Mouse (Mus musculus) testis, postnatal 14 days (tissue): ENCODE data around the gene Eps8l1.

Experiments
- DNase-seq: peaks from one replicate; pipeline ENCODE4 v3.0.0; 2021; ENCODE audit warnings: low spot score

Eps8l1 gene

GRCm38 (mm10) chr7:4478021-4478795, 17.7 kb downstream of the Eps8l1 start:
- peak; percentile 85 for DNase-seq

GRCm38 (mm10) chr7:4478796-4479291, 18.4 kb downstream of the Eps8l1 start:
- DNase-seq, result no peak

- no peak for DNase-seq
These were observed 19.2 kb downstream of the Eps8l1 start for GRCm38 (mm10) chr7:4479674-4480073.

GRCm38 (mm10) chr7:4482281-4482680, 21.8 kb downstream of the Eps8l1 start:
- no peak for DNase-seq

- peak; percentile 51 for DNase-seq
These were observed 30.8 kb downstream of the Eps8l1 start for GRCm38 (mm10) chr7:4491308-4491707.

GRCm38 (mm10) chr7:4492284-4493224, 32.1 kb downstream of the Eps8l1 start:
- DNase-seq, result no peak

- no peak for DNase-seq
These were observed 33.5 kb downstream of the Eps8l1 start for GRCm38 (mm10) chr7:4493991-4494390.

- DNase-seq, result no peak
These were observed 36.0 kb downstream of the Eps8l1 start for GRCm38 (mm10) chr7:4496468-4496867.

GRCm38 (mm10) chr7:4497271-4497903, 36.9 kb downstream of the Eps8l1 start:
- DNase-seq, result no peak

GRCm38 (mm10) chr7:4498251-4498650, 37.8 kb downstream of the Eps8l1 start:
- DNase-seq, result peak; percentile 58

GRCm38 (mm10) chr7:4499034-4499433, 38.6 kb downstream of the Eps8l1 start:
- DNase-seq, result no peak

- peak; percentile 52 for DNase-seq
These were observed 40.5 kb downstream of the Eps8l1 start for GRCm38 (mm10) chr7:4500892-4501471.

- DNase-seq, result peak; percentile 95
These were observed 41.3 kb downstream of the Eps8l1 start, which contains the start of gene Ppp1r12c for GRCm38 (mm10) chr7:4501558-4502397. Ppp1r12c (minus strand) TSS chr7:4501680.

- DNase-seq, result peak; percentile 45
These were observed 42.1 kb downstream of the Eps8l1 start for GRCm38 (mm10) chr7:4502421-4503090.

- DNase-seq, result no peak
These were observed 42.6 kb downstream of the Eps8l1 start for GRCm38 (mm10) chr7:4503100-4503499.

GRCm38 (mm10) chr7:4503858-4504257, 43.4 kb downstream of the Eps8l1 start:
- no peak for DNase-seq

GRCm38 (mm10) chr7:4504646-4505435, 44.4 kb downstream of the Eps8l1 start:
- no peak for DNase-seq

- no peak for DNase-seq
These were observed 46.7 kb downstream of the Eps8l1 start for GRCm38 (mm10) chr7:4507220-4507619.

GRCm38 (mm10) chr7:4508062-4508738, 47.7 kb downstream of the Eps8l1 start:
- DNase-seq, result no peak
